8 mouse cellular contexts compared by ENCODE assay signal in the genomic region with DNA sequence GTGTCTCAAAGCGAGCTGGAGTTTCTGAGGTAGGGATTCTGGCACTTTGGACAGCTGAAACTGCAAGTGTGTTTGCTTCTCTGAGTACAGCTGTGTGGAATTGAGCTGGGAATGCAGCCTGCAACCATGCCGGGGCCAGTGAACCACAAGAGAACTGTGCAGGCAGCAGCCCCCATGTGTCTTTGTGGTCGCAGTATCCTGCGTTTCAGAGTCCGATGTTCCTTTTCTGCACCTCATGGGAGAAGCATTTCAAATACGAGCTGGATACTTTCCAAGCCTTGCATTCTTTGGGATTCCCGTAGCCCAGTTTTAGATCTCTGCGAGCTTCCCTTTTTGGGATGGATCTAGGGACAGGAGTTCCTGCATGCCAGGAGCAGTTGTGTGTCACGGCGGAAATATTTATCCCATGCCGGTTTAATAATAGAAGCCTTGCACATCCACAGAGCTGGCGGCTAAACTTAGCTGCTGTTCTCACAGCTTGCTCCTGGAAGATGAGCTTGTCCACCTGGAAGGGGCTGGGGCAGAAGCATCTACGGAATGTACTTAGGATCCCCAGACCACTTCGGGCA.
DNase-seq lines count a peak whose midpoint lies in the region; ATAC-seq and TF ChIP-seq lines count a peak whose summit lies in the region.

No protein-coding gene starts in this region.

- peak overlapping the region; percentile 28 for H3ac ChIP-seq in C2C12 (ENCODE audit: control insufficient read depth, insufficient read length, low read depth)

- peak overlapping the region; percentile 63 for H3K27ac ChIP-seq in embryonic facial prominence, embryonic 12.5 days
- H3K27ac ChIP-seq in embryonic facial prominence, embryonic 10.5 days (replicated peaks) = no peak overlapping the region; the same call in 1 of the 2 replicates
- no peak overlapping the region for H3K27ac ChIP-seq in hindbrain, embryonic 10.5 days

- no peak for TF ChIP-seq CTCF in C2C12 (IDR thresholded peaks at IDR 0.05; ENCODE audit: control insufficient read depth, insufficient read depth, insufficient read length)

- H3K9me3 ChIP-seq in embryonic facial prominence, embryonic 12.5 days = no peaks in the 10 kb centered on the region
- no peaks in the 10 kb centered on the region for H3K9me3 ChIP-seq in embryonic facial prominence, embryonic 10.5 days
- H3K9me3 ChIP-seq in hindbrain, embryonic 10.5 days = no peaks in the 10 kb centered on the region

- 50% methylated on average over 14 of the region's 14 CpGs for WGBS in embryonic facial prominence, embryonic 12.5 days
- 79% methylated on average over 14 of the region's 14 CpGs for WGBS in embryonic facial prominence, embryonic 10.5 days
- 79% methylated on average over 14 of the region's 14 CpGs for WGBS in hindbrain, embryonic 10.5 days

- intact Hi-C loops in left cerebral cortex, postnatal 14 days (cut with DNase I) = loop anchor here (10.0 kb wide), 1 partner anchor 235 kb away; the partner anchor contains the start of gene Gadd45g

- no peaks in the 10 kb centered on the region for H3K79me3 ChIP-seq in C2C12 (ENCODE audit: low read depth)

- no peak for DNase-seq in embryonic facial prominence, embryonic 10.5 days (ENCODE audit: low spot score)
- DNase-seq in heart, adult 8-10 months (ENCODE audit: low spot score) = peak; percentile 86
- DNase-seq in left cerebral cortex, postnatal 14 days (ENCODE audit: low spot score in 2 of 2) = peak; percentile 24 to 32
- no peak for DNase-seq in thymus, postnatal 25 days
- no peak for DNase-seq in cerebellum, adult 9-10 months
- DNase-seq in hindbrain, embryonic 10.5 days (ENCODE audit: low spot score) = no peak

- no peak overlapping the region for H3K9ac ChIP-seq in embryonic facial prominence, embryonic 12.5 days

- H3K27me3 ChIP-seq in embryonic facial prominence, embryonic 12.5 days = no peaks in the 10 kb centered on the region
- no peaks in the 10 kb centered on the region for H3K27me3 ChIP-seq in embryonic facial prominence, embryonic 10.5 days (replicated peaks; ENCODE audit: low read depth, poor library complexity, severe bottlenecking)
- H3K27me3 ChIP-seq in C2C12 (ENCODE audit: control insufficient read depth, insufficient read depth, insufficient read length) = no peaks in the 10 kb centered on the region
- H3K27me3 ChIP-seq in hindbrain, embryonic 10.5 days (ENCODE audit: insufficient read depth, poor library complexity, severe bottlenecking) = peaks cover 7% of the 10 kb centered on the region; the same call in 1 of the 2 replicates

- no peaks in the 10 kb centered on the region for H3K36me3 ChIP-seq in embryonic facial prominence, embryonic 12.5 days
- no peaks in the 10 kb centered on the region for H3K36me3 ChIP-seq in embryonic facial prominence, embryonic 10.5 days (replicated peaks)
- no peaks in the 10 kb centered on the region for H3K36me3 ChIP-seq in C2C12 (ENCODE audit: control insufficient read depth, insufficient read depth)
- no peaks in the 10 kb centered on the region for H3K36me3 ChIP-seq in hindbrain, embryonic 10.5 days

- no peak overlapping the region for H3K4me2 ChIP-seq in embryonic facial prominence, embryonic 12.5 days (replicated peaks)

- H3K4me3 ChIP-seq in embryonic facial prominence, embryonic 12.5 days = no peak overlapping the region
- no peak overlapping the region for H3K4me3 ChIP-seq in embryonic facial prominence, embryonic 10.5 days
- H3K4me3 ChIP-seq in C2C12 (ENCODE audit: insufficient read depth, poor library complexity, severe bottlenecking) = no peak overlapping the region
- no peak overlapping the region for H3K4me3 ChIP-seq in hindbrain, embryonic 10.5 days

- ATAC-seq in embryonic facial prominence, embryonic 12.5 days (ENCODE audit: insufficient number of reproducible peaks, insufficient read depth, low FRiP score, low TSS enrichment) = no peak

- H3K79me2 ChIP-seq in C2C12 (ENCODE audit: control insufficient read depth, insufficient read depth) = no peaks in the 10 kb centered on the region

- peaks cover 13% of the 10 kb centered on the region for H3K4me1 ChIP-seq in embryonic facial prominence, embryonic 12.5 days
- H3K4me1 ChIP-seq in embryonic facial prominence, embryonic 10.5 days = peaks cover 4% of the 10 kb centered on the region
- H3K4me1 ChIP-seq in hindbrain, embryonic 10.5 days (replicated peaks) = peaks cover 24% of the 10 kb centered on the region

TF ChIP-seq in C2C12, 6 proteins besides CTCF, POLR2A, EP300 and RAD21:
- TF ChIP-seq MYOG (IDR thresholded peaks at IDR 0.05; ENCODE audit: control insufficient read depth, extremely low read depth, insufficient read length) (no peak), MYOD1 (IDR thresholded peaks at IDR 0.05; ENCODE audit: control insufficient read depth, insufficient read length, low read depth) (peak; percentile 79), USF1 (IDR thresholded peaks at IDR 0.05; ENCODE audit: low read depth) (peak; percentile 2), MAX (IDR thresholded peaks at IDR 0.05) (peak; percentile 79)

Comparison
In these comparisons a context has a peak if more than half of its experiments do, and no peak if none do; other contexts are left out.
1. DNase-seq: peak in heart, adult 8-10 months (single experiment) and left cerebral cortex, postnatal 14 days (2 of 2); none in embryonic facial prominence, embryonic 10.5 days (single experiment), thymus, postnatal 25 days (single experiment), cerebellum, adult 9-10 months (single experiment) and hindbrain, embryonic 10.5 days (single experiment).